Mouse (Mus musculus): ENCODE data around the gene Baat.
"Not testable (repeated sequence)": the region's sequence is repeated elsewhere in the genome, so short reads cannot be mapped to it uniquely, and the experiment has no call there.

Baat gene

GRCm38 (mm10) chr4:49506386-49506785 is at the start of gene Baat:
Baat (minus strand) TSS chr4:49506557.
- DNase-seq (ENCODE audit: low spot score in 2 of 2) = no peak

DNA sequence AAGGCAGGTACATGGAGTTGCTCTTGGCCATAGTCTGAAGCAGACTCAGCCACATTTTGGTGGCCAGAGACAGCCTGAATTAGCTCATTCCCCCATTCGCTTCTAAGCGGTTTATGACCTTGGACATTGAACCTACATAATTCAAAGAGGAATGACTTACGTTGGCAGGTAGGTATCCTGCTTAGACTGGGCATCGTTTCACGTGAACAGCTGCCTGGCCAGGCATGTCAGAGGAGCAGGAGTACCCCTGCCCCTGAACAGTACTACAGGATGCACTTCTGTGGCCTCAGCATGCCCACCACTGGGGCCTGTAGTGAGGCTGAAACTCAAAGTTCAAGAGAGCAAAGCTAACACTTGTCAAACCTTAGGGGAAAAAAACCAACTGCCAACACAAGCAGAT is 47.0 kb upstream of the Baat start:
- DNase-seq (ENCODE audit: low spot score in 2 of 2) = no peak

DNA sequence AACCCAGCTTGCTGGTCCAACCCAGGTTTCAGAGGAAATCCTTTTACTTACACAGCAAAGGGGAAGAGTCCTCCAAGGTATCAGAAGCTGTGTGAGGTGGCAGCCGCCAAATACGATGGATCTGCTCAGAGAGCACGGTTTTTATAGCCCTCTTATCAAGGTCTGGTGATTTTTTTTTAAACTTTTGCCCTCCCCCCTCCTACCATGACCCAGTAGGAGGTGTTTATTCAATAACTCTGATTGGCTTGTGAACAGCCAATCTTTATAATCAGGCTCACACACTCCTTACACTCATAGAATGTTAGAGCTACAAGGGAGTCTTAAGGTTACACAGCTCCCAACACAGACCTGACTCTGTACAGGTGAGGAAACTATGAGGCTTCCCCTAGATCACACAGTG is 43.0 kb upstream of the Baat start, which contains the start of gene Aldob:
Gene Aldob, minus strand, starts transcription at position 164 of the 400 bp plus-strand sequence.
- DNase-seq (ENCODE audit: low spot score in 2 of 2) = no peak

DNA sequence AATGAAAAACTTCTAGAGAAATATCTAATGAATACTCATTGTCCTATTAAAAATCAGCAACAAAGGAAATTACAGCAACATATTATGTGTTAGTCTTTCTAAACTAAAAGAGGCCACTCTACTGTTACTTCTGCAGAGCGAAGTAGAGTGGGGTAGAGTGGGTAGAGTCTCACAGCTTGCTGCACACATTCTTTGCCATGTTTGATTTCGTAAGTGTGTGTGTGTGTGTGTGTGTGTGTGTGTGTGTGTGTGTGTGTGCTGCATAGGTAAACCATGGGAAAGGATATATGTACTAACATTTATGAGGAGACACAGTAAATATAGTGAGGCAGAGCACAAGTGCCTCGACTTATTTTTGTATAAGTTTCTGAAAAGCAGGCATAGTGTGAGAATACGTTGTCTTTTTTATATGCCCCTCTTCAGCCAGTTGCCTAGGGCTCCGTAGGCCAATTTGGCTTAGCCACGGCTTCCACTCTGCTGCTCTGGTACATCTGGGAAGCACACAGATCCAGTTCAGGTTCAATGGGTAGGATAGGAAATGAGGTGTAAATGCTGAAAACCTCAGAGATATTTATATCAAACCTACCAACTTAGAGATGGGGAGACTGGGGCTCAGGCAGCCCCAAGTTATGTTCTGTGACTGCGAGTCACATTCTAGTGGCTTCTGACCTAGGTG is 41.3 kb upstream of the Baat start:
- DNase-seq (ENCODE audit: low spot score in 2 of 2) = no peak

- no peak for DNase-seq (ENCODE audit: low spot score in 2 of 2)
Measured at GRCm38 (mm10) chr4:49546873-49547543, 40.7 kb upstream of the Baat start.

GRCm38 (mm10) chr4:49546026-49546425 is 39.7 kb upstream of the Baat start:
- no peak for DNase-seq (ENCODE audit: low spot score in 2 of 2)

DNA sequence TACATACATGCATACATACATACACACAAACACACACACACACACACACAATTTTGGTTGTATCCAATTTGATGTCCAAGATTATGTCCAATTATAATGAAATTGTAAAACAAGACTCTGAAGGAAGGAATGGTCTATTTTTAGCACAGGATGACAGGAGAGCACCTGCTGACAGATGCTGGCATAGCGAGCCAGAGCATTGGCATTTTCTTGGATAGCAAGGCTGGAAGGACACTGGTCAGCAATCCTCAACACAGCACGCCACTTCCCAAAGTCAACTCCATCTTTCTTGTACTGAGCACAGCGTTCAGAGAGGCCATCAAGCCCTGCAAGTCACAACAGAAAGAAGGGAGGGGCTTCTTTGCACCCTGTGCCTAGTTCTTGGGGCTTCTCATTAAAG is 34.6 kb upstream of the Baat start:
- no peak for DNase-seq (ENCODE audit: low spot score in 2 of 2)

- no peak for DNase-seq (ENCODE audit: low spot score in 2 of 2)
Measured at GRCm38 (mm10) chr4:49539665-49540064, 33.3 kb upstream of the Baat start.

- DNase-seq (ENCODE audit: low spot score in 2 of 2) = no peak
Measured at GRCm38 (mm10) chr4:49536671-49537070, 30.3 kb upstream of the Baat start.

GRCm38 (mm10) chr4:49535675-49536294 is 29.4 kb upstream of the Baat start:
- no peak for DNase-seq (ENCODE audit: low spot score in 2 of 2)

DNA sequence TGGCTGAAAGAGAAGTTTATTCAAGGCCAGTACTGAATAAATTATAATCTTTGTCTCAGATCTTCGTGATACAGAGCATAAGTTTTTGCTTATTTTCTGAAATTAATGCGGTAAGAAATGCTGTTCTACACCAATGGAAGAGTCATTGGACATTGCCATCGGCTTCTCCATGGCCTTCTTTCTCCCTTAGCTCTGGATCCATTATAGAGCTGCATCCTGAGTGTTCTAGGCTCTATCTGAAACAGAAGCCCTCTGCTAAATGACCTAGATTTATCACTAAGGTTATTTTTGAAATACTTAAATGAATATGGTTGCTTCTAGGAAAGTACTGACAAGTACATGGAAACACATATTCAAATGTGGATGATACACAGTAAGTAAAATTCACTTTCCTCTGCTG is 28.7 kb upstream of the Baat start:
- DNase-seq (ENCODE audit: low spot score in 2 of 2) = no peak

DNA sequence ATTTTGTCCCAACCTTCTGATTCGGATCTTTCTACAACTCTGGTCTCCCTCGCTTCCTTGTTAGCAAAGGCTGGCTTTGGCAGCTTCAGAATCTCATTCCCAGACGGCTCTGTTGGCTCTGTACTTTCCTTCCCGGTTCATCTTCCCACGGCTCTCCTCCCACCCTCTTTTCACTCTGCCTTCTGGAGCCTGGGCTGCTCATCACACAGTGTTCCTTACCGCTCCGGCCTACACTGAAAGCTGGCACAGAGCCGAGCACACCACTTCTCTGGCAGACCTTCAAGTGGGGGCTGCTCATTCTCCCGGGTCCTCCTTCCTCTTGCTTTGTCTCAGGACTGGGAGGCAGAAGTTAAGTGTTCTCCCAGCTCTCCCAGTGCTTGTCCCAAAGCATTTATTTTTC is 16.2 kb upstream of the Baat start:
- no peak for DNase-seq (ENCODE audit: low spot score in 2 of 2)

- DNase-seq (ENCODE audit: low spot score in 2 of 2) = no peak
Measured at GRCm38 (mm10) chr4:49521346-49521745, 15.0 kb upstream of the Baat start.

- peak; percentile 81 to 92 for DNase-seq (ENCODE audit: low spot score in 2 of 2)
Measured at GRCm38 (mm10) chr4:49520572-49521340, 14.4 kb upstream of the Baat start, which contains the start of the genes Mrpl50 and Zfp189. Mrpl50 (minus strand) TSS chr4:49521093. Zfp189 (plus strand) TSS chr4:49521176.

GRCm38 (mm10) chr4:49519476-49519875 is 13.1 kb upstream of the Baat start:
- DNase-seq (ENCODE audit: low spot score in 2 of 2) = no peak

DNA sequence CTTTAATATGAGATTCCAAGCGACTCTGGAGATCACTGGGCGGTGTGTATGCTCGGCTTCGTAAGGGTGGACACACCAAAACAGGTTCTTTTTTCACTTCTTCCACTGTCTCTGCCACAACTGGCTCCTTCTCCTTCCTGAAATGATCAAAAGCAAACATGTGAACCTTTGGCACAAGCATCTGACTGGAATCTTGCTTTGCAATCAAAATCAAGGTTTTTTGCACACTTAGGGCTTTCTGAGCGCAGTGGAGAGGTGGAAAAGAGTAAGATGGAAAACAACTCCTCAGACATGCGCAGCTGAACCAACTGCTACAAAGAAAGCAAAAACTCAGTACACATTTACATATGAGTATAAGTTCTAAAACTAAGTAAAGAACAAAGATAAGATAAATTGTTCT is 8.1 kb upstream of the Baat start:
- no peak for DNase-seq (ENCODE audit: low spot score in 2 of 2)

- no peak for DNase-seq (ENCODE audit: low spot score in 2 of 2)
Measured at GRCm38 (mm10) chr4:49512636-49513035, 6.3 kb upstream of the Baat start.

GRCm38 (mm10) chr4:49510236-49510835 is 4.0 kb upstream of the Baat start:
- DNase-seq (ENCODE audit: low spot score in 2 of 2) = not testable (repeated sequence)

DNA sequence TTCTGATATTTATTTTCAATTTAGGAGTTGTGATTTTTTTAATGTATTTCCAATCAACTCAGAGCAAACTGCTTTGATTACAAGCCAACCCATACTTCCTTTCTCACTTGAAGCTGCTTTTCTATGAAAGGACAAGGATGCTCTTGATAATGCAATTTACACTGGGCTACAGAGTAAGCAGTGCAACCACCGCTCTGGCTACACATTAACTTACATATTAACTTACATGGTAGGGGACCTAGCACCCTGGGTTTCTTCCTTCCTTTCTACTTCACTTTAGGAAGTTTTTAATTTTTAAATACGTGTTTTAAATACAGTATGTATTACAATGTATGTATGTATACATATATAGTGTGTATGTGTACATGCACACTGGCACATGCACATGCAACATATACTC is 2.8 kb upstream of the Baat start:
- no peak for DNase-seq (ENCODE audit: low spot score in 2 of 2)

GRCm38 (mm10) chr4:49503563-49503962 is 2.8 kb downstream of the Baat start:
- no peak for DNase-seq (ENCODE audit: low spot score in 2 of 2)

DNA sequence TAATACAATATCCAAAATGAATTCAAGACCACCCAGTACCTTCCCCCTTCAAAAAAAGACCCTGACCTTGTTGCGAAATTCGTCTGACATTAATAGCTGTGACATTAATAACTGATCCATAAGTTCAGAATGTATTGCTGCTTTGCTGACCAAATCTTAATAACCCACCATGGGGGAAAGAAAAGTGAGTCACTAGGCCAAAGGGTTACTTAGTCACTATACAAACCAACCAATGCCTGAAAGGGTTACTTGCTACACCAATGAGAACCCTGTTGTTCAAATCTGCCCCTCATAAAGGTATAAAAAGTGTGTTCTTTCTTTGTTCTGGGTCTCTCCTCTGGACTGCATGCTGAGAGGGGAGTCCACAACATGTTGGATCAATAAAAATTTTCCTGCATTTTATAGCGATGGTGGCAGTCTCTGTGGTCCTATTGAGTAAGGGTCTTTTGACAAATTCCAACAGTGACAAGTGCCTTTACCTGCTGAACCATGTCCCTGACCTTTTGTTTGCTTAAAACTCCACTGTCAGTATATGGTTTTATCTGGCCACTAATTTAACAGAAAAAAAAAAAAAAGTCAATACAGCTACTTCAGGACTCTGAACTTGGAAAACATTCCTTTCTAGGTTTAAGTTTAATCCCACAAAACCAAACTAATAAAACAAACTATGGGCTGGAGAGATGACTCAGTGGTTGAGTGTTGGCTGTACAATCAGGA is 20.3 kb downstream of the Baat start:
- DNase-seq (ENCODE audit: low spot score in 2 of 2) = not testable (repeated sequence)
